Mouse (Mus musculus): ENCODE results near the gene Lhfpl2.

- TF ChIP-seq ZMIZ1 (IDR thresholded peaks at IDR 0.05; ENCODE audit: low read depth, low read length) (no peak), CTCF (conservative IDR thresholded peaks at IDR 0.05 in 1 of 2, IDR thresholded peaks at IDR 0.05 in 1 of 2; ENCODE audit: low read depth in 2 of 2, low read length in 2 of 2) (no peak), HCFC1 (IDR thresholded peaks at IDR 0.05; ENCODE audit: low read depth, low read length) (no peak), ZKSCAN1 (IDR thresholded peaks at IDR 0.05; ENCODE audit: borderline replicate concordance, low read depth, low read length) (no peak), POLR2A (IDR thresholded peaks at IDR 0.05; ENCODE audit: low read depth, low read length) (no peak), SIN3A (IDR thresholded peaks at IDR 0.05; ENCODE audit: low read length) (no peak), USF1 (IDR thresholded peaks at IDR 0.05; ENCODE audit: low read depth, low read length) (no peak)
These were observed 77.0 kb downstream of the Lhfpl2 start for GRCm38 (mm10) chr13:94134646-94135045.
